Mouse (Mus musculus): ENCODE data around the gene Calm5. TPM values are rescaled to one million over a fixed set of nuclear protein-coding genes. Genes with fewer than 3 reads are reported as not detected.
"Not testable (repeated sequence)": the region's sequence is repeated elsewhere in the genome, so short reads cannot be mapped to it uniquely, and the experiment has no call there.

Gene Calm5
- polyA plus RNA-seq, 2 experiments from 2014 or later, result not detected

DNA sequence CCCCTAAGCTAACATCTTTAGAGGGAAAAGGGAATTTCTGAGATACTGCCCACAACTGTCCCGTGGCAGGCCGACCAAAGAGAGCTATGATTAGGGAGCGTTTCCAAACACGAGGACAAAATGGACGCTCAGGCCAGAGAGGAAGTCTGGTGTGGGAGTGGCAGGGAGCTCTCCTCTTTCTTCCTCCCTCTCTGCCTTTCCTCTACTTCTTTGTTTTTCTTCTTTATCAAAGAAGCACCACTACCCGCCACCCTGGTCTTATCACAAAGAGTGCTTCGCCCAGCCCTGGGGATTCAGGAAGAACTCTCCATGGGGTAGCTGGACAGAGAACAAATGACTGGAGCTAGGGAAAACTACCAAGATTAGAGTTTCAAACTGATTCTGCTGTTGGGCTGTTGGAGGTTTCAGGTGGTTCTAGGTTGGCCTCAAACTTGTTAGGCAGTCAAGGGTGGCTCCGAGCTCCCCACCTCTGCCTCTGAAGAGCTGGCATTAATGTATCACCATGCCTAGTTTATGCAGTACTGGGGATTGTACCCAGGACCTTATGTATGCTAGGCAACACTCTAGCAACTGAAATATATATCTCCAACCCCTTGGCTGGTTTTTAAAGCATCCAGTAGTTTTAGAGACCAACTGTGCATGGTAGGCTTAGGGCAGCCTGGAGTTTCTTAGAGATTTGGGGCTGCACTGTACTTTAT, 12.5 kb downstream of the Calm5 start:
- no peak for ATAC-seq

DNA sequence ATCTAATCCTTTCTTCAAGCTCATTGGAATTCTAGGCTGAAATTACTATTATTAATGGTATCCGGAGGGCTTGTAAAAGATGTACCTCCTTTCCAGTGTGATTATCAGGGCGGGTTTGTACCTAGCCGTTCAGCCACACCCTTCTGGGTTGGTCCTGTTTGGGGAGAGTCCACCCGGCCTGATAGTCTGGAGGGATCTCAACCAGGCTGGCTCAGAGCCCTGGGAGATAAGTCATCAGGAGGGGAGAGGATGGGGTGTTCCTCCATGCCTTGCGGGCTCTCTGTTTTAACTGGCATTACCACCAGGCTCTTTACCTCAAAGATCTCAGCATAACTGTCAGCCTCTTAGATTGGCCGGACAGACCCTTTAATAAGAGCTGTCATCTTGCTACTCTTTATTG, 13.2 kb downstream of the Calm5 start:
- ATAC-seq, result no peak

DNA sequence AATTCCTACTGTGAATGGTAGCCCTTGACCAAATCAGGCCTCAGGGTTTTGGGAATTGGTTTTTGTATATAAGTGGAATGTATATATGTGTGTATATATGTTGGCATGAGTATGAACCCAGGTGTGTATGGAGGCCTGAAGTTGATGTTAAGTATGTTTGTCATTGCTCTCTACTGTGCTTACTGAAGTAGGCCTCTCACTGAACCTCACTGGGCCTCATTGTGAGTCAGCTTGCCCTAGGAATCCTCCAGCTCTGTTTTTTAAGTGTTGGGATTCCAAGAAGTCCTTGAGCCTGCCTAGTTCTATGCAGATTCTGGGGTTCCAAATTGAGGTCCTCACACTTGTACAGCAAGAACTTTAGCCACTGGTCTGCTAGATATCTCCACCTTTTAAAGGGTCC, 15.9 kb downstream of the Calm5 start:
- no peak for ATAC-seq

DNA sequence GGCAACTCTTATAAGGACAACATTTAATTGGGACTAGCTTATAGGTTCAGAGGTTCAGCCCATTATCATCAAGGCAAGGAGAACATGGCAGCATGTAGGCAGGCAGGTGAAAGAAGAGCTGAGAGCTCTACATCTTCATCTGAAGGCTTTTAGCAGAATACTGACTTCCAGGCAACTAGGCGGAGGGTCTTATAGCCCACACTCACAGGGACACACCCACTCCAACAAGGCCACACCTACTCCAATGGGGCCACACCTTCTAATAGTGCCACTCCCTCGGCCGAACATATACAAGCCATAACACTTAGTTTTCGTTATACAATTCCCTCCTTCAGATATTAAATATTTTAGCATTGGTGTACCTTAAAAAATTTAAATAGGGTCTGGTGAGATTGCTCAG, 18.9 kb downstream of the Calm5 start:
- no peak for ATAC-seq

DNA sequence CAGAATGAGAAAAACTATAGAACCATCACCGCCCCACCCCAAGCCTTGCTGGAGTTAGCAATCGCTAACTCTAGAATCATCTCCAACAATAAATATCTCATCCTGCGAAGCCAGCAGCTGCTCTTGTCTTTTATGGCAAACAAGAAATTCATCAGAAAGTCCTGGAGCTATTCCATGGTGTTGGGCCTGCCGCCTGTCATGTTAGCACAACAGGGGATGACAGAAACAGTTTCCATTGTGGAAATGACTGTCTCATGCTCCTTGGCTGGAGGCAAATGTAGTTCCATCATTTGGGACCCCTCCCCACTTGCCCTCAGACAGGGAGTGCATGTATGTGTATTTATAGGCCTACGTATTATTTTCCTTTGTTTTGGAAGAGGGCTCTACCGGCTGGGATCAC, 22.5 kb downstream of the Calm5 start:
- ATAC-seq, result no peak

GRCm38 (mm10) chr13:3877185-3877584, 23.2 kb downstream of the Calm5 start:
- no peak for ATAC-seq

DNA sequence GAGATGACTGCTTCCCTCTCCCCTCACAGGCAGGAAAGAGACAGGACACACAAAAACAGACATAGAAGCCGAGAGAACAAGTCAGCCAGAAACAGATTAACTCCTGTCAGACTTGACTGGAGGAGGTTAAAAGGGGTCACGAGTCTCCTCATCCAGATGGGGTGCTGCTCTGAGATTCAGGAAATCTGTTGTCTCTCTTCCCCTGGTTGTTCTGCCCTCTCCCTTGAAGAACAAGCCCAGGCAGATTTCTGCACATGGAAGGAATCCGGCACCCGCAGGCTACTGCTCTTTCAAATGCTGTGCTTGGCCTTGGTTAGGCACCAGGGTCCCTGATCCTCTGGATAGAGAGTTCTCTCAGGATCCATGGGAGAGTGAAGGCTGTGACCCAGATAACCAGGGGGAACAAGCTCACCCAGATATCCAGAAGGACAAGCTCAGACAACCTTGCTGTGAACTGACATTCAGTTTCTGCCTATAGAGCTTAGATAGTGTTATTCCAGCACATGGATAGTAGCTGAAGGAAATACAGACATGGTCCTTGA, 23.8 kb downstream of the Calm5 start:
- ATAC-seq, result no peak

- no peak for ATAC-seq
Observed at GRCm38 (mm10) chr13:3886663-3887062, 32.7 kb downstream of the Calm5 start.

- no peak for ATAC-seq
Observed at GRCm38 (mm10) chr13:3889111-3889510, 35.1 kb downstream of the Calm5 start.

- no peak for ATAC-seq
Observed at GRCm38 (mm10) chr13:3890061-3890460, 36.1 kb downstream of the Calm5 start.

DNA sequence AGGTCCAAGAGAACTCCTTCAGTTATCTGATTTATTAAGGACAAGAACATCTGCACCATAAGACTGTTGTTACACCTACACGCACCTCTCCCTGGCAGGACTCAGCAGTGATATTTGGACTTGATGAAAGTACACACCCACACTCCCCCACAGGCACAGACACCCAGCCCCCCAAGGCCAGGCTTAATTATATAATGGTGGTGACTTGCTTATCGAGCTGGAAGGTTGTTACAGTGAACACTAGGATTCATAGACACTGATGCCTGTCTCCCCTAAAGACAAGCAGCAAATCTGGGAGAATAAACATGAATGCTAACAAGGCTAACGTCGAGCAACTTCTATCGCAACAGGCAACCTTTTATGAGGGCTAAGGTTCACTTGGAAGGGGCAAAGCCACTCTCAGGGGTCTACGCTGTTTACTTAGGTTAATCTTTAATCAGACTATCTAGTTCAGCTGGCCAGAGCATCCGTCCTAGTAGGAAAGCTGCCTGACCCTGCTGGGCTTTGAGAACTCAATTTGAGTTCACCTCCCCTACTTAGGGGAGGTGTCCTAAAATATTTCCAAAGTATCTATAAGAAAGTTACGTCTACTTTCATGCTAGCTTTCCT, 37.6 kb downstream of the Calm5 start:
- no peak for ATAC-seq

DNA sequence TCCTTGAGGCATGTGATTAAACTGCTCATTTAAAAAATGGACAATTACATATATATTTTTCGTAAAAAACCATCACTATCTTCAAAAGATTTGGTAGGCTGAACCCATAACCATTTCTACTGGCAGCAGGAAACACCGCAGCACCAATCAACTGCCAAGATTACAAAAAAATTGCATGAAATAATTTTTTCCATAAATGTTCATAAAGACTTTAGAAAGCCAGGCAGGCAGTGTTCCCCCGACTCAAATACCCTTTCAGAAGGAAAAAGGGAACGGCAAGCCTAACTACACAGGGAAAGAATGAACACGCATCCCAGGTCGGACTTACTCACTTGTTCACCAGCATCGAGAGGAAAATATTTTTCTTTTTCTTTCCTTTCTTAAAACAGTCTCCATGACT, 38.6 kb downstream of the Calm5 start:
- ATAC-seq, result no peak

DNA sequence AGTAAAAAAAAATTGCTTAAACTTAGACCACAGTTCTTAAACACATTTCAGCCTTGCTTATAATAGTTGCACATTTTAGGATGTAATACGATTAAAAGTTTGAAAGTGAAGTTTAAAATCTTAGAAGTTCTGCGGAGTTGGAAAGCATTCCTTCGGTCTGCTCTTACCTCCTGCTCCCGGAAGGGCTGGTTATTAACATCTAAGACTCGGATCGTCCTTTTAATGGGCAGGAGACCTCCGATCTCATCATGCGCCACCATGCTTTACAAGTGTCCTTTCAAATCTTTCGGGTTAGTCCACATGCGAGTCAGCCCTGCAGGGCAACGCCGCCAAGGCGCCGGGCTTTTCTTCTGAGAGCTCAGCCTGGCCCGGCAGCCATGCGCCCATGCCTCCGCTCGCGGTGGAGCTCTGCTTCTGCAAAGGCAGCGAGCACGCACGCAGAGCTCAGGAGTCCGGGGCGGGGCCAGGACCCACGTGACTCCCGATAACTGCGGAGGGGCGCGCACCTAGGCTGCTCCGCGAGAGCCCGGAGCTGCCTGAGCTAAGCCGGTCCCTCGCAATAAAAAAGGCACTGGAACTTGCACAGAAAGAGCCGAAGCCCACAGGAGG, 39.3 kb downstream of the Calm5 start:
- peak; percentile 96 for ATAC-seq

- ATAC-seq, result no peak
Observed at GRCm38 (mm10) chr13:3894549-3894948, 40.6 kb downstream of the Calm5 start.

GRCm38 (mm10) chr13:3895397-3895980, 41.5 kb downstream of the Calm5 start:
- ATAC-seq, result no peak

DNA sequence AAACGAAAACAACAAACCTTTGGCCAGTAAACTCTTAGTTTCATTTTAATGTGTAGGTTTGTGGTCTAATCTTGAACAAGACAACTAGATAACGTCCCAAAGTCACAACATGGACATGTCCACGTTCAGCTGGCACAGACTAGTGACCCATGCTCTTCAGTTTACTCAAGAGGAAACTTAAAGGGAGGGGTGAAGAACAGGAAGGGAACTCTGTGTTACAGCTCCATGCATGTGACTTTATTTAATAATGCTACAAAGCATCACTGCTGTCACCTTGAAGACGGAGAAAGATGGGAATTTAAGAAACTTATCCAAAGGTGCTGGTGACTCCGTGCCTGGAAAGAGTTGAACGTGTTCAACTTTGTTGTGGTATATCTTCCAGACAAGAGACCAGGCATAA, 42.1 kb downstream of the Calm5 start:
- ATAC-seq, result no peak

DNA sequence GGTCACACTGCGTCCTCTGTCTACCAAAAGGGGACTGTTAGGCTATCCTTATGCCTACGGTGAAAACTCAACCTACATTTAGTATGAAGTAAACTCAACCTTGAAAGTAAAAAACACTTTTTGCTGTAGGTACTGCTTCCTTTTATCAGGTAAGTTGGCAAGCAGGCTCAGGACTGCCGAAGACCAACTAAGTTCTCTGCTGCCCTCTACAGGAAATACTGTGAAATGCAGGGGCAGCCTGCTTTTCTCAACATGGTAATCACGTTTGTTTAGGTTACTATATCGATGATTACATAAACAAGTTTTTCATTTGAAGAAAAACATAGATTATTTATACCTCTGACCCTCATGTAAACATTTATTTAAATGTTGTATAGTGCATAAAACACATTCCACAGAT, 42.9 kb downstream of the Calm5 start:
- peak; percentile 37 for ATAC-seq

DNA sequence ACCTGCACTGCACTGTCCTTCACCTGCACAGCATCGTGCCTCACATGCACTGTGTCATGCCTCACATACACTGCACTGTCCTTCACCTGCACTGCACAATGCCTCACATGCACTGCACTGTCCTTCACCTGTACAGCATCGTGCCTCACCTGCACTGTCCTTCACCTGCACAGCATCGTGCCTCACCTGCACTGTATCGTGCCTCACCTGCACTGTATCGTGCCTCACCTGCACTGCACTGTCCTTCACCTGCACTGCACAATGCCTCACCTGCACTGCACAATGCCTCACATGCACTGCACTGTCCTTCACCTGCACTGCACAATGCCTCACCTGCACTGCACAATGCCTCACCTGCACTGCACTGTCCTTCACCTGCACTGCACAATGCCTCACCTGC, 44.2 kb downstream of the Calm5 start:
- ATAC-seq, result not testable (repeated sequence)

DNA sequence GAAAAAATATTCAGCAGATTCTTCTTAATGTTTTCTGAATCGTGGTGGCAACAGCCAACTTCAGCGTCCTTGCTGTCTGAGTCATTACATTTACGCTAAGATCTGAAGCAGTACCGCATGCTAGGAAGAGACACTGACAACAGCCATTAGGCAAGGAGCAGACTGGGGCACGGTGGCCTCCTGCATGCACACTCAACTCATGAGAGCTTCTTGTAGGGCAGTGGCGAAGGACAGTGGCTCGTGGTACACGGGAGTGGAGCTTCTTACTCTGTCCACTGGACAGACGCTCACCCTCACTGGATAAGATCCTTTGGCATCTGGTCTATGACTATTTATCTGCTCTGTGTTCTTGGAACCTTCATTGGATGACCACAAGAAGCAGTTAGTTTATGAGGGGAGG, 45.3 kb downstream of the Calm5 start:
- ATAC-seq, result no peak
